Mouse (Mus musculus) midbrain, embryonic 15.5 days (tissue): ENCODE measurements at regions not wholly inside any gene's neighbourhood (a gene's known extent, or its start where the extent isn't known, plus 50 kb on each side); places are given as distances from the start of the nearest gene placed in this dataset.

Experiments used
- ATAC-seq: fragments of 200-750 bp; cut with Nextera tagmentation; replicated peaks from 2 replicates; pipeline ENCODE4 v1.8.0; 2017; ENCODE audit warnings: moderate TSS enrichment
- H3K27ac ChIP-seq: fragments of 300-500 bp; sonication (generic); 2 replicates; pipeline ENCODE4 v1.5.1; 2015; ENCODE audit warnings: mild to moderate bottlenecking, inconsistent platforms
- H3K27me3 ChIP-seq: fragments of 300-500 bp; sonication (generic); replicated peaks from 2 replicates; pipeline ENCODE4 v1.6.1; 2015; ENCODE audit warnings: inconsistent platforms
- H3K36me3 ChIP-seq: fragments of 300-500 bp; sonication (generic); replicated peaks from 2 replicates; pipeline ENCODE4 v1.6.1; 2015; ENCODE audit warnings: inconsistent platforms
- H3K4me1 ChIP-seq: fragments of 300-500 bp; sonication (generic); 2 replicates; pipeline ENCODE4 v1.6.1; 2015; ENCODE audit warnings: inconsistent platforms
- H3K4me2 ChIP-seq: fragments of 300-500 bp; sonication (generic); 2 replicates; pipeline ENCODE4 v1.6.1; 2015; ENCODE audit warnings: inconsistent platforms, mild to moderate bottlenecking, moderate library complexity
- H3K4me3 ChIP-seq: fragments of 300-500 bp; sonication (generic); 2 replicates; pipeline ENCODE4 v1.5.1; 2015; ENCODE audit warnings: mild to moderate bottlenecking, inconsistent platforms
- H3K9ac ChIP-seq: fragments of 300-500 bp; sonication (generic); 2 replicates; pipeline ENCODE4 v1.6.1; 2015; ENCODE audit warnings: mild to moderate bottlenecking, inconsistent platforms
- H3K9me3 ChIP-seq: fragments of 300-500 bp; sonication (generic); 2 replicates; pipeline ENCODE4 v1.6.1; 2016; ENCODE audit warnings: inconsistent platforms
- WGBS: fragments of 180-500 bp; shearing (Covaris S2); methylation state at CpG from one replicate; pipeline ENCODE4 v1.1.7; 2015; ENCODE audit warnings: mixed read lengths; 5-methylcytosine and 5-hydroxymethylcytosine counted together

GRCm38 (mm10) chr9:120681404-120681803 is 110.2 kb downstream of the Rpl14 start:
- no peak overlapping the region for H3K27ac ChIP-seq
- H3K4me2 ChIP-seq, result no peak overlapping the region
- no peaks in the 10 kb centered on the region for H3K27me3 ChIP-seq
- peaks cover 18% of the 10 kb centered on the region for H3K4me1 ChIP-seq
- H3K9ac ChIP-seq, result no peak overlapping the region
- H3K4me3 ChIP-seq, result no peak overlapping the region
- ATAC-seq, result no peak
- no peaks in the 10 kb centered on the region for H3K36me3 ChIP-seq
- 34% methylated on average over 7 of the region's 7 CpGs for WGBS
- no peaks in the 10 kb centered on the region for H3K9me3 ChIP-seq

GRCm38 (mm10) chr9:120685961-120686360 is 114.7 kb downstream of the Rpl14 start:
- H3K27ac ChIP-seq, result no peak overlapping the region
- H3K9me3 ChIP-seq, result no peaks in the 10 kb centered on the region
- H3K4me1 ChIP-seq, result peaks cover 27% of the 10 kb centered on the region
- H3K36me3 ChIP-seq, result no peaks in the 10 kb centered on the region
- H3K4me3 ChIP-seq, result no peak overlapping the region
- H3K27me3 ChIP-seq, result no peaks in the 10 kb centered on the region
- WGBS, result 21% methylated on average over 6 of the region's 7 CpGs
- H3K4me2 ChIP-seq, result no peak overlapping the region
- no peak for ATAC-seq
- H3K9ac ChIP-seq, result no peak overlapping the region

- WGBS, result 29% methylated on average over 11 of the region's 11 CpGs
- ATAC-seq, result no peak
- H3K27ac ChIP-seq, result peak overlapping the region; percentile 53; the same call in 1 of the 2 replicates
These were observed 117.8 kb downstream of the Rpl14 start for GRCm38 (mm10) chr9:120689025-120689424.

GRCm38 (mm10) chr9:120690510-120690909 is 119.3 kb downstream of the Rpl14 start:
- Histone ChIP-seq H3K9ac (no peak overlapping the region), H3K27me3 (no peaks in the 10 kb centered on the region), H3K4me3 (no peak overlapping the region), H3K36me3 (no peaks in the 10 kb centered on the region), H3K27ac (peak overlapping the region; percentile 76), H3K9me3 (no peaks in the 10 kb centered on the region), H3K4me1 (peaks cover 43% of the 10 kb centered on the region), H3K4me2 (no peak overlapping the region)
- 32% methylated on average over 5 of the region's 5 CpGs for WGBS
- no peak; the same call in 1 of the 2 replicates for ATAC-seq

More at GRCm38 (mm10) chr9:120689025-120689424, 117.8 kb downstream of the Rpl14 start:
- H3K4me1 ChIP-seq, result peaks cover 43% of the 10 kb centered on the region
- no peaks in the 10 kb centered on the region for H3K9me3 ChIP-seq
- no peak overlapping the region for H3K4me3 ChIP-seq
- H3K4me2 ChIP-seq, result no peak overlapping the region
- H3K9ac ChIP-seq, result no peak overlapping the region
- no peaks in the 10 kb centered on the region for H3K36me3 ChIP-seq
- no peaks in the 10 kb centered on the region for H3K27me3 ChIP-seq

- Histone ChIP-seq H3K9ac (no peak overlapping the region), H3K4me2 (peak overlapping the region; percentile 41), H3K36me3 (no peaks in the 10 kb centered on the region), H3K9me3 (no peaks in the 10 kb centered on the region), H3K27ac (peak overlapping the region; percentile 76), H3K4me3 (0 out of 2 replicates have a peak overlapping the region, but pooled peaks have one; percentile 2), H3K4me1 (peaks cover 43% of the 10 kb centered on the region), H3K27me3 (no peaks in the 10 kb centered on the region)
- ATAC-seq, result peak; percentile 82
- WGBS, result 3% methylated on average over 30 of the region's 30 CpGs
These were observed 120.0 kb downstream of the Rpl14 start for GRCm38 (mm10) chr9:120690961-120691941.

GRCm38 (mm10) chr9:120691971-120692401 is 120.7 kb downstream of the Rpl14 start:
- no peaks in the 10 kb centered on the region for H3K9me3 ChIP-seq
- H3K4me3 ChIP-seq, result no peak overlapping the region
- 15% methylated on average over 10 of the region's 14 CpGs for WGBS
- H3K27ac ChIP-seq, result peak overlapping the region; percentile 76
- ATAC-seq, result 0 out of 2 replicates have a peak, but pooled peaks have one; percentile 18
- H3K4me2 ChIP-seq, result peak overlapping the region; percentile 41
- H3K9ac ChIP-seq, result no peak overlapping the region
- H3K27me3 ChIP-seq, result no peaks in the 10 kb centered on the region
- peaks cover 43% of the 10 kb centered on the region for H3K4me1 ChIP-seq
- H3K36me3 ChIP-seq, result no peaks in the 10 kb centered on the region

- Histone ChIP-seq H3K9ac (no peak overlapping the region), H3K36me3 (no peaks in the 10 kb centered on the region), H3K27me3 (no peaks in the 10 kb centered on the region), H3K9me3 (no peaks in the 10 kb centered on the region), H3K4me2 (no peak overlapping the region), H3K4me1 (peaks cover 37% of the 10 kb centered on the region), H3K27ac (no peak overlapping the region), H3K4me3 (no peak overlapping the region)
- no peak for ATAC-seq
- WGBS, result 49% methylated on average over 5 of the region's 5 CpGs
These were observed 123.2 kb downstream of the Rpl14 start for GRCm38 (mm10) chr9:120694457-120694856.

GRCm38 (mm10) chr9:120695966-120696365 is 124.7 kb downstream of the Rpl14 start:
- Histone ChIP-seq H3K4me2 (no peak overlapping the region), H3K4me1 (peaks cover 22% of the 10 kb centered on the region), H3K9me3 (no peaks in the 10 kb centered on the region), H3K36me3 (no peaks in the 10 kb centered on the region), H3K9ac (no peak overlapping the region), H3K27ac (no peak overlapping the region), H3K4me3 (no peak overlapping the region), H3K27me3 (no peaks in the 10 kb centered on the region)
- no peak for ATAC-seq
- WGBS, result 94% methylated on average over 10 of the region's 10 CpGs

- Histone ChIP-seq H3K9me3 (no peaks in the 10 kb centered on the region), H3K9ac (no peak overlapping the region), H3K4me2 (no peak overlapping the region), H3K27ac (no peak overlapping the region), H3K36me3 (no peaks in the 10 kb centered on the region), H3K4me3 (no peak overlapping the region), H3K4me1 (peaks cover 6% of the 10 kb centered on the region; the same call in 1 of the 2 replicates), H3K27me3 (no peaks in the 10 kb centered on the region)
- WGBS, result 80% methylated on average over 7 of the region's 7 CpGs
- no peak for ATAC-seq
These were observed 126.5 kb downstream of the Rpl14 start for GRCm38 (mm10) chr9:120697749-120698148.

- WGBS, result 92% methylated on average over 5 of the region's 5 CpGs
- H3K36me3 ChIP-seq, result no peaks in the 10 kb centered on the region
- no peak overlapping the region for H3K4me3 ChIP-seq
- H3K4me1 ChIP-seq, result 0 out of 2 replicates have a peak, but pooled peaks cover 3% of the 10 kb centered on the region
- ATAC-seq, result no peak
- no peaks in the 10 kb centered on the region for H3K9me3 ChIP-seq
- no peak overlapping the region for H3K4me2 ChIP-seq
- no peak overlapping the region for H3K27ac ChIP-seq
- H3K27me3 ChIP-seq, result no peaks in the 10 kb centered on the region
- no peak overlapping the region for H3K9ac ChIP-seq
These were observed 128.5 kb downstream of the Rpl14 start for GRCm38 (mm10) chr9:120699781-120700180.

- Histone ChIP-seq H3K4me2 (no peak overlapping the region), H3K9me3 (no peaks in the 10 kb centered on the region), H3K27me3 (no peaks in the 10 kb centered on the region), H3K4me1 (0 out of 2 replicates have a peak, but pooled peaks cover 3% of the 10 kb centered on the region), H3K4me3 (no peak overlapping the region), H3K9ac (no peak overlapping the region), H3K27ac (no peak overlapping the region), H3K36me3 (no peaks in the 10 kb centered on the region)
- ATAC-seq, result no peak
- WGBS, result 78% methylated on average over 7 of the region's 7 CpGs
These were observed 131.6 kb downstream of the Rpl14 start for GRCm38 (mm10) chr9:120702836-120703235.

GRCm38 (mm10) chr9:120703291-120703930 is 132.2 kb downstream of the Rpl14 start:
- no peak for ATAC-seq
- H3K4me3 ChIP-seq, result no peak overlapping the region
- peaks cover 7% of the 10 kb centered on the region for H3K4me1 ChIP-seq
- no peaks in the 10 kb centered on the region for H3K36me3 ChIP-seq
- 47% methylated on average over 10 of the region's 10 CpGs for WGBS
- H3K9me3 ChIP-seq, result no peaks in the 10 kb centered on the region
- H3K9ac ChIP-seq, result no peak overlapping the region
- no peaks in the 10 kb centered on the region for H3K27me3 ChIP-seq
- H3K4me2 ChIP-seq, result no peak overlapping the region
- H3K27ac ChIP-seq, result no peak overlapping the region
